ENCODE assay signal across 9 mouse cellular contexts in the genomic region with DNA sequence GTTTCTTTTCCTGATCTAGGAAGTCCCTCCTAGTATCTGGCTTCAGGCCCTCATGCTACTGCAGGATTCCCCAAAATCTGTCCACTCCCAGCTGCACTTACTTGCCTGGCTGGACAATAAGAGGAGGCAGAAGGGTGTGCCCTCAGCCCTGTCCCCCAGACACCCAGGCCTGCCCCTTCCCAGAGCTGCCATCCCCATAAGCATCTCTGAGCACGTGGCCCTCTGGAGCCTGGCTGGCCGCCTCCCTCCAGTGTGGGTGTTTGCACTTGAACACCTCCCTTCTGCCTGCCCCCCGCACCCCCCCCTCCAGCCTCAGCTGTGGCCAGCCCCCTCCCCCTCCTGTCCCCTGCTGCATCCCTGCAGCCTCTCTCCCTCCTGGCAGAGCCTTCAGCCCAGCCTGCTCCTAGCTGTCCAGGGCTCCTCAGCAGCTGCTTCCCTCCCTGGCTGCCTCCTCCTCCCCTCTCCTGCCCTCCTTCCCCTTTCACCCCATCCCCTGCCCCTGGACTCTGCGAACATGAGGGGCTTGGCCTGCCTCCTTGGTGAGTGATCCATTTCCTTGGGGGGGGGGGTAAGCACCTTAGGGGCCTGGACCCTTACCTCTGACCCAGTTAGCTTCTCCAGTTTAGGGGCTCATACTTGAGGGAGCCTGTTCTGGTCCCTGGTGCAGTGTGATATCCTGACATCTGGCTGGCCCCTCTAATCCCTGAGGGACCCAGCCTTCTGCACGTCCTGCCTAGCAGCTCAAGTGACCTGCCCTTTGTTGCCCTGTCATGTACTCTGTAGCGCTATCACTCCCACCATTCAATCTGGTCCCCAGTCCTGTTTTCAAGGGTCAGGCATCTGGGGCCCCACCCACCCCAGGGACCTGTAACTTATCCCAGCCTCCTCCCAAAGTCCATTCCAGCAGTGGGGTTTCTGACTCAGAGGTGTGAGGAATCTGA. TPM values are rescaled to one million over a fixed set of nuclear protein-coding genes. Genes with fewer than 3 reads are reported as not detected.
DNase-seq lines count a peak whose midpoint lies in the region; ATAC-seq lines count a peak whose summit lies in the region.
"Had no signal": no experiment of that assay in that cellular context is flagged by ENCODE, and none has a peak within 500 bp of the region (broad histone marks: within the 10 kb centered on the region; RNA-seq: fewer than 3 reads in every experiment).

A gene (plus strand): TSS at position 345 of the 941 bp plus-strand sequence.

- peaks cover 66% of the 10 kb centered on the region for H3K4me1 ChIP-seq in embryonic facial prominence, embryonic 12.5 days
- peaks cover 73% of the 10 kb centered on the region for H3K4me1 ChIP-seq in heart, embryonic 10.5 days
- peaks cover 70% of the 10 kb centered on the region for H3K4me1 ChIP-seq in limb, embryonic 12.5 days (replicated peaks)
- H3K4me1 ChIP-seq in neural tube, embryonic 12.5 days, result peaks cover 70% of the 10 kb centered on the region

- H3K27me3 ChIP-seq in embryonic facial prominence, embryonic 12.5 days, result no peaks in the 10 kb centered on the region
- H3K27me3 ChIP-seq in heart, embryonic 10.5 days (ENCODE audit: insufficient read depth, poor library complexity, severe bottlenecking), result peaks cover 7% of the 10 kb centered on the region; the same call in 1 of the 2 replicates
- H3K27me3 ChIP-seq in limb, embryonic 12.5 days, result no peaks in the 10 kb centered on the region
- H3K27me3 ChIP-seq in neural tube, embryonic 12.5 days (replicated peaks), result no peaks in the 10 kb centered on the region

- peak; percentile 37 for DNase-seq in kidney, postnatal 14 days
- no peak for DNase-seq in kidney, adult 18-20 months
- no peak for DNase-seq in heart, embryonic 10.5 days (ENCODE audit: low spot score)
- DNase-seq in c-Kit-positive CD71-positive TER-119-positive erythroid progenitor cells, embryonic 14.5 days (ENCODE audit: low spot score), result no peak
- no peak for DNase-seq in layer of hippocampus, adult 8-10 months (ENCODE audit: low spot score in 2 of 2)
- DNase-seq: liver, embryonic 13.5 days had no signal

- peak; percentile 45; the same call in 1 of the 2 replicates for ATAC-seq in embryonic facial prominence, embryonic 12.5 days (ENCODE audit: insufficient number of reproducible peaks, insufficient read depth, low FRiP score, low TSS enrichment)
- peak; percentile 16; the same call in 1 of the 2 replicates for ATAC-seq in limb, embryonic 12.5 days (ENCODE audit: insufficient number of reproducible peaks, insufficient read depth, low FRiP score, low TSS enrichment, low read depth)
- peak; percentile 14 for ATAC-seq in neural tube, embryonic 12.5 days (ENCODE audit: low FRiP score, low read depth)

- H3K27ac ChIP-seq in embryonic facial prominence, embryonic 12.5 days, result peak within 1 kb of the TSS; percentile 92
- H3K27ac ChIP-seq in heart, embryonic 10.5 days, result peak within 1 kb of the TSS; percentile 83
- peak within 1 kb of the TSS; percentile 96 for H3K27ac ChIP-seq in limb, embryonic 12.5 days
- peak within 1 kb of the TSS; percentile 82 for H3K27ac ChIP-seq in neural tube, embryonic 12.5 days
- H3K27ac ChIP-seq: liver, embryonic 13.5 days had no signal

- H3K36me3 ChIP-seq in embryonic facial prominence, embryonic 12.5 days, result peaks cover 8% of the 10 kb centered on the region
- peaks cover 4% of the 10 kb centered on the region for H3K36me3 ChIP-seq in heart, embryonic 10.5 days
- peaks cover 10% of the 10 kb centered on the region for H3K36me3 ChIP-seq in limb, embryonic 12.5 days
- H3K36me3 ChIP-seq in neural tube, embryonic 12.5 days, result peaks cover 6% of the 10 kb centered on the region

- 6% methylated on average over 6 of the region's 6 CpGs for WGBS in embryonic facial prominence, embryonic 12.5 days
- 14% methylated on average over 6 of the region's 6 CpGs for WGBS in heart, embryonic 10.5 days
- 7% methylated on average over 6 of the region's 6 CpGs for WGBS in limb, embryonic 12.5 days
- WGBS in neural tube, embryonic 12.5 days, result 9% methylated on average over 6 of the region's 6 CpGs

- peak within 1 kb of the TSS; percentile 79; the same call in 1 of the 2 replicates for H3K4me2 ChIP-seq in embryonic facial prominence, embryonic 12.5 days (replicated peaks)
- H3K4me2 ChIP-seq in limb, embryonic 12.5 days, result peak within 1 kb of the TSS; percentile 72
- H3K4me2 ChIP-seq in neural tube, embryonic 12.5 days (replicated peaks), result peak within 1 kb of the TSS; percentile 83

- H3K4me3 ChIP-seq in embryonic facial prominence, embryonic 12.5 days, result no peak within 1 kb of the TSS; the same call in 1 of the 2 replicates
- H3K4me3 ChIP-seq in heart, embryonic 10.5 days, result peak within 1 kb of the TSS; percentile 59
- peak within 1 kb of the TSS; percentile 35 for H3K4me3 ChIP-seq in limb, embryonic 12.5 days (replicated peaks)
- no peak within 1 kb of the TSS for H3K4me3 ChIP-seq in neural tube, embryonic 12.5 days
- H3K4me3 ChIP-seq: liver, embryonic 13.5 days had no signal

- peak within 1 kb of the TSS; percentile 39 for H3K9ac ChIP-seq in embryonic facial prominence, embryonic 12.5 days
- peak within 1 kb of the TSS; percentile 42 for H3K9ac ChIP-seq in limb, embryonic 12.5 days (replicated peaks)
- peak within 1 kb of the TSS; percentile 33 for H3K9ac ChIP-seq in neural tube, embryonic 12.5 days
- H3K9ac ChIP-seq: liver, embryonic 13.5 days had no signal

- H3K9me3 ChIP-seq in embryonic facial prominence, embryonic 12.5 days, result no peaks in the 10 kb centered on the region
- H3K9me3 ChIP-seq in heart, embryonic 10.5 days, result no peaks in the 10 kb centered on the region
- no peaks in the 10 kb centered on the region for H3K9me3 ChIP-seq in limb, embryonic 12.5 days
- no peaks in the 10 kb centered on the region for H3K9me3 ChIP-seq in neural tube, embryonic 12.5 days
- H3K9me3 ChIP-seq: liver, embryonic 13.5 days had no signal

RNA-seq across cellular contexts. Expression of the gene that starts here (rescaled TPM):
- 1.5 and 1.6 TPM in 2 replicates for polyA plus RNA-seq in embryonic facial prominence, embryonic 12.5 days (2016; fragmentation: Nextera tagmentation; extraction: Ambion mirVana)
- polyA plus RNA-seq in heart, embryonic 10.5 days (2016; fragmentation: Nextera tagmentation; extraction: Ambion mirVana), result 1.2 and 1.6 TPM in 2 replicates
- polyA plus RNA-seq in limb, embryonic 12.5 days (2016; fragmentation: Nextera tagmentation; extraction: Ambion mirVana), result 2.5 and 3.1 TPM in 2 replicates
- polyA plus RNA-seq in neural tube, embryonic 12.5 days (2016; fragmentation: Nextera tagmentation; extraction: Ambion mirVana), result 2.5 and 3.0 TPM in 2 replicates
- total RNA-seq in layer of hippocampus, adult 8-10 months (2022), result 1 to 10 TPM; 2.8 to 5.1 (median 4.2) TPM

Comparison
In these comparisons a context has a peak if more than half of its experiments do, and no peak if none do; other contexts are left out.
1. H3K4me3 ChIP-seq: peak in heart, embryonic 10.5 days (single experiment) and limb, embryonic 12.5 days (single experiment); none in embryonic facial prominence, embryonic 12.5 days (single experiment) and neural tube, embryonic 12.5 days (single experiment).
2. Peak in every context shown above with its lines, with median percentiles within 50 percentile points of each other: ATAC-seq, H3K27ac ChIP-seq, H3K4me2 ChIP-seq and H3K9ac ChIP-seq.